Mouse (Mus musculus): ENCODE results near the gene Scyl1. TPM values are rescaled to one million over a fixed set of nuclear protein-coding genes. Genes with fewer than 3 reads are reported as not detected.
A peak's percentile ranks its signal among the peaks of the same experiment; 100 is the strongest.

Gene Scyl1
- polyA plus RNA-seq, 1 experiment from 2014 or later, result 62.1 TPM

- H3K4me1 ChIP-seq (ENCODE audit: control insufficient read depth, insufficient read depth, low read length), result peaks cover 10% of the 10 kb centered on the region
- peak overlapping the region; percentile 45 for H3K9ac ChIP-seq (ENCODE audit: low read length)
- peaks cover 36% of the 10 kb centered on the region for H3K36me3 ChIP-seq (ENCODE audit: control insufficient read depth, insufficient read depth)
- H3K9me3 ChIP-seq (replicated peaks; ENCODE audit: control insufficient read depth, low read length), result no peaks in the 10 kb centered on the region
- H3K4me3 ChIP-seq (ENCODE audit: low read length), result peak overlapping the region; percentile 28
- H3K27me3 ChIP-seq (ENCODE audit: control insufficient read depth, insufficient read depth, low read length), result peaks cover 8% of the 10 kb centered on the region; the same call in 1 of the 2 replicates
- H3K4me2 ChIP-seq (ENCODE audit: low read depth, low read length), result peak overlapping the region; percentile 57
- 21% methylated on average over 29 of the region's 29 CpGs for WGBS
- ATAC-seq (replicated peaks; ENCODE audit: extremely low read depth, insufficient read depth, low FRiP score), result peak; percentile 54
- H3K27ac ChIP-seq (ENCODE audit: low read length), result no peak overlapping the region
Observed at GRCm38 (mm10) chr19:5756321-5756985, 14.8 kb downstream of the Scyl1 start.

GRCm38 (mm10) chr19:5751742-5752141, 19.5 kb downstream of the Scyl1 start:
- Histone ChIP-seq H3K4me1 (ENCODE audit: control insufficient read depth, insufficient read depth, low read length) (peaks cover 10% of the 10 kb centered on the region), H3K4me2 (ENCODE audit: low read depth, low read length) (no peak overlapping the region), H3K27me3 (ENCODE audit: control insufficient read depth, insufficient read depth, low read length) (peaks cover 31% of the 10 kb centered on the region), H3K27ac (ENCODE audit: low read length) (no peak overlapping the region), H3K36me3 (ENCODE audit: control insufficient read depth, insufficient read depth) (0 out of 2 replicates have a peak, but pooled peaks cover 2% of the 10 kb centered on the region), H3K9ac (ENCODE audit: low read length) (no peak overlapping the region), H3K4me3 (ENCODE audit: low read length) (no peak overlapping the region), H3K9me3 (replicated peaks; ENCODE audit: control insufficient read depth, low read length) (no peaks in the 10 kb centered on the region)
- no peak for ATAC-seq (replicated peaks; ENCODE audit: extremely low read depth, insufficient read depth, low FRiP score)
- 20% methylated on average over 20 of the region's 20 CpGs for WGBS

DNA sequence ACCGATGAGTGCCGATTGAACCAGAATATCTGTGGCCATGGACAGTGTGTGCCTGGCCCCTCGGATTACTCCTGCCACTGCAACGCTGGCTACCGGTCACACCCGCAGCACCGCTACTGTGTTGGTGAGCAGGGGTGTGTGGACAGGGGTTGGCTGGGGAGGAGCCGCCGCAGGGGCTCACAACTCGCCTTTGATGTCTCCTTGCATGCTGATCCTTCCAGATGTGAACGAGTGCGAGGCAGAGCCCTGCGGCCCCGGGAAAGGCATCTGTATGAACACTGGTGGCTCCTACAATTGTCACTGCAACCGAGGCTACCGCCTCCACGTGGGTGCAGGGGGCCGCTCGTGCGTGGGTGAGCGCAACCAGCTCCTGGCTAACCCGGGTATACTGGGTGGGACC, 20.3 kb downstream of the Scyl1 start:
- Histone ChIP-seq H3K27me3 (ENCODE audit: control insufficient read depth, insufficient read depth, low read length) (peaks cover 31% of the 10 kb centered on the region), H3K4me1 (ENCODE audit: control insufficient read depth, insufficient read depth, low read length) (peaks cover 11% of the 10 kb centered on the region), H3K27ac (ENCODE audit: low read length) (no peak overlapping the region), H3K36me3 (ENCODE audit: control insufficient read depth, insufficient read depth) (0 out of 2 replicates have a peak, but pooled peaks cover 2% of the 10 kb centered on the region), H3K4me3 (ENCODE audit: low read length) (no peak overlapping the region), H3K4me2 (ENCODE audit: low read depth, low read length) (no peak overlapping the region), H3K9me3 (replicated peaks; ENCODE audit: control insufficient read depth, low read length) (no peaks in the 10 kb centered on the region), H3K9ac (ENCODE audit: low read length) (no peak overlapping the region)
- no peak for ATAC-seq (replicated peaks; ENCODE audit: extremely low read depth, insufficient read depth, low FRiP score)
- WGBS, result 19% methylated on average over 22 of the region's 22 CpGs

DNA sequence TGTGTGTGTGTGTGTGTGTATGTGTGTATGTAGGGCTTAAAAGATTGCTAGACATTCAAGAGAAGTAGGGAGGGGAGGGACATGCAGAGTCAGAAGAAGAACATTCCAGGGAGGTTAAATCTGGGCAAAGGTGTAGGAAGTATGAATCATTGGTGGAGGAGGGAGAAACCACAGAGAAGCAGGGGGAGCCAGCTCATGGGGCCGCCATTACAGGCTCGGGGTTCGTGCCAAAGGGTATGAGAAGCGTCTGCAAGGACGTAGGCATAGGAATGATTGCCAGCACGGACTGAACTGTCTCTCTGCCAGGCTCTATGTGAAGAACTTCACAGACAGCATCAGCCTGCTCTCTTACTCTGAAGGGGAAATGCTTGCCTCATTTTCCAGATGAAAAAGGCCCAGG, 21.7 kb downstream of the Scyl1 start:
- H3K4me2 ChIP-seq (ENCODE audit: low read depth, low read length), result no peak overlapping the region
- H3K9me3 ChIP-seq (replicated peaks; ENCODE audit: control insufficient read depth, low read length), result no peaks in the 10 kb centered on the region
- no peak overlapping the region for H3K9ac ChIP-seq (ENCODE audit: low read length)
- H3K27me3 ChIP-seq (ENCODE audit: control insufficient read depth, insufficient read depth, low read length), result peaks cover 32% of the 10 kb centered on the region
- peaks cover 18% of the 10 kb centered on the region for H3K4me1 ChIP-seq (ENCODE audit: control insufficient read depth, insufficient read depth, low read length)
- 0 out of 2 replicates have a peak, but pooled peaks cover 2% of the 10 kb centered on the region for H3K36me3 ChIP-seq (ENCODE audit: control insufficient read depth, insufficient read depth)
- no peak overlapping the region for H3K4me3 ChIP-seq (ENCODE audit: low read length)
- 80% methylated on average over 6 of the region's 6 CpGs for WGBS
- H3K27ac ChIP-seq (ENCODE audit: low read length), result no peak overlapping the region
- no peak for ATAC-seq (replicated peaks; ENCODE audit: extremely low read depth, insufficient read depth, low FRiP score)

GRCm38 (mm10) chr19:5746907-5747363, 24.3 kb downstream of the Scyl1 start:
- peaks cover 32% of the 10 kb centered on the region for H3K27me3 ChIP-seq (ENCODE audit: control insufficient read depth, insufficient read depth, low read length)
- 40% methylated on average over 12 of the region's 12 CpGs for WGBS

DNA sequence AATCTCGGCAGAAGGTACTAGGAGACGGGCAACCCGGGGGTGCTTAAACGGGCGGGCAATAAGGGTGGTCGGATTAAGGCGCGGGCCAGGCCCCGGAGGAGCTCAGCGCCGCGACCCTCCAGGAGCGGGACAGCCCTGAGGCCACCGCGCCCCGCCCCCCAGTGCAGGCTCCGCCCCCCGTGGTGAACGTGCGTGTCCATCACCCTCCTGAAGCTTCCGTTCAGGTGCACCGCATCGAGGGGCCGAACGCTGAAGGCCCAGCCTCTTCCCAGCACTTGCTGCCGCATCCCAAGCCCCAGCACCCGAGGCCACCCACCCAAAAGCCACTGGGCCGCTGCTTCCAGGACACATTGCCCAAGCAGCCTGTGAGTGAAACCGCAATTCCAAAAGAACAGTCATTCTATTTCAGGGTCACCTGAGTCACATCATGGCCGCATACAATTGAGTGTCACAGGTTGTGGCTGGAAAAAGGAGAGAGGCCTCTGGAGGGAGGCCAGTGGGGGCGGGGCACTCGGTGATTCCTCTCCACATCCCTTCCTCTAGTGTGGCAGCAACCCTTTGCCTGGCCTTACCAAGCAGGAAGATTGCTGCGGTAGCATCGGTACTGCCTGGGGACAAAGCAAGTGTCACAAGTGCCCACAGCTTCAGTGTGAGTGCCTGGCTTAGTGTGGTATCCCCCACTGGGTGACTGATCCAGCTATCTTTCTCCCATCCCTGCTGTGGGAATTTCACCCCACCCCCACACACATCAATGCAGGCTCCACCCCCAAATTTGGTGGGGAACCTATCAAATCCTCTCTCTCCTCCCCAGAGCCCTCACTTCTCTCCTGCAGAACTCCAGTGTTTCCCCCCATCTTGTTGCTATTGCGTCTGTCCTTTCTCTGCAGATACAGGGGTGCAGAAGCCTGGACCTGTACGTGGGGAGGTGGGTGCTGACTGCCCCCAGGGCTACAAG, 25.2 kb downstream of the Scyl1 start:
- Histone ChIP-seq H3K4me3 (ENCODE audit: low read length) (peak overlapping the region; percentile 32), H3K27me3 (ENCODE audit: control insufficient read depth, insufficient read depth, low read length) (peaks cover 27% of the 10 kb centered on the region), H3K36me3 (ENCODE audit: control insufficient read depth, insufficient read depth) (no peaks in the 10 kb centered on the region), H3K9ac (ENCODE audit: low read length) (peak overlapping the region; percentile 58), H3K4me1 (ENCODE audit: control insufficient read depth, insufficient read depth, low read length) (peaks cover 34% of the 10 kb centered on the region), H3K4me2 (ENCODE audit: low read depth, low read length) (peak overlapping the region; percentile 56), H3K9me3 (replicated peaks; ENCODE audit: control insufficient read depth, low read length) (no peaks in the 10 kb centered on the region), H3K27ac (ENCODE audit: low read length) (no peak overlapping the region)
- no peak for ATAC-seq (replicated peaks; ENCODE audit: extremely low read depth, insufficient read depth, low FRiP score)
- WGBS, result 10% methylated on average over 36 of the region's 36 CpGs

More at GRCm38 (mm10) chr19:5746907-5747363, 24.3 kb downstream of the Scyl1 start:
- Histone ChIP-seq H3K27ac (ENCODE audit: low read length) (no peak overlapping the region), H3K9ac (ENCODE audit: low read length) (no peak overlapping the region), H3K4me3 (ENCODE audit: low read length) (no peak overlapping the region), H3K36me3 (ENCODE audit: control insufficient read depth, insufficient read depth) (no peaks in the 10 kb centered on the region), H3K4me2 (ENCODE audit: low read depth, low read length) (no peak overlapping the region), H3K4me1 (ENCODE audit: control insufficient read depth, insufficient read depth, low read length) (peaks cover 35% of the 10 kb centered on the region), H3K9me3 (replicated peaks; ENCODE audit: control insufficient read depth, low read length) (no peaks in the 10 kb centered on the region)
- no peak for ATAC-seq (replicated peaks; ENCODE audit: extremely low read depth, insufficient read depth, low FRiP score)

GRCm38 (mm10) chr19:5743576-5743975, 27.6 kb downstream of the Scyl1 start:
- WGBS, result 46% methylated on average over 5 of the region's 5 CpGs
- H3K4me3 ChIP-seq (ENCODE audit: low read length), result peak overlapping the region; percentile 85; the same call in 1 of the 2 replicates
- peak overlapping the region; percentile 7; the same call in 1 of the 2 replicates for H3K9ac ChIP-seq (ENCODE audit: low read length)
- H3K4me2 ChIP-seq (ENCODE audit: low read depth, low read length), result peak overlapping the region; percentile 96
- no peaks in the 10 kb centered on the region for H3K36me3 ChIP-seq (ENCODE audit: control insufficient read depth, insufficient read depth)
- ATAC-seq (replicated peaks; ENCODE audit: extremely low read depth, insufficient read depth, low FRiP score), result no peak
- no peak overlapping the region for H3K27ac ChIP-seq (ENCODE audit: low read length)
- H3K27me3 ChIP-seq (ENCODE audit: control insufficient read depth, insufficient read depth, low read length), result peaks cover 8% of the 10 kb centered on the region
- no peaks in the 10 kb centered on the region for H3K9me3 ChIP-seq (replicated peaks; ENCODE audit: control insufficient read depth, low read length)
- peaks cover 47% of the 10 kb centered on the region for H3K4me1 ChIP-seq (ENCODE audit: control insufficient read depth, insufficient read depth, low read length)

DNA sequence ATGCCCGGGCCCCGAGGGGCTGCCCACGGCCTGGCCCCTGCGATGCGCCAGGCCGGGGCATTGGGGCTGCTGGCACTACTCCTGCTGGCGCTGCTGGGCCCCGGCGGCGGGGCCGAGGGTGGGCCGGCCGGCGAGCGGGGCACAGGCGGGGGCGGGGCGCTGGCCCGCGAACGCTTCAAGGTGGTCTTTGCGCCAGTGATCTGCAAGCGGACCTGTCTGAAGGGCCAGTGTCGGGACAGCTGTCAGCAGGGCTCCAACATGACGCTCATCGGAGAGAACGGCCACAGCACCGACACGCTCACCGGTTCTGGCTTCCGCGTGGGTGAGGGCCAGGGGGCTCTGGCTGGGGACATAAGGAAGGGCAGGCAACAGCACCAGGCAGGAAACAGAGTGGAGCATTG, 29.0 kb downstream of the Scyl1 start:
- peak overlapping the region; percentile 96 for H3K4me2 ChIP-seq (ENCODE audit: low read depth, low read length)
- H3K27me3 ChIP-seq (ENCODE audit: control insufficient read depth, insufficient read depth, low read length), result 0 out of 2 replicates have a peak, but pooled peaks cover 4% of the 10 kb centered on the region
- no peaks in the 10 kb centered on the region for H3K9me3 ChIP-seq (replicated peaks; ENCODE audit: control insufficient read depth, low read length)
- H3K4me3 ChIP-seq (ENCODE audit: low read length), result peak overlapping the region; percentile 85
- ATAC-seq (replicated peaks; ENCODE audit: extremely low read depth, insufficient read depth, low FRiP score), result peak; percentile 33
- WGBS, result under 1% methylated on average over 31 of the region's 32 CpGs
- H3K9ac ChIP-seq (ENCODE audit: low read length), result peak overlapping the region; percentile 96
- no peaks in the 10 kb centered on the region for H3K36me3 ChIP-seq (ENCODE audit: control insufficient read depth, insufficient read depth)
- H3K4me1 ChIP-seq (ENCODE audit: control insufficient read depth, insufficient read depth, low read length), result peaks cover 47% of the 10 kb centered on the region
- peak overlapping the region; percentile 95 for H3K27ac ChIP-seq (ENCODE audit: low read length)
